Comparison of ENCODE assay signal across 25 mouse cellular contexts in genomic region chr14:78533701-78534100, GRCm38 (mm10). TPM values are rescaled to one million over a fixed set of nuclear protein-coding genes. Genes with fewer than 3 reads are reported as not detected.
A peak's percentile ranks its signal among the peaks of the same experiment; 100 is the strongest.
DNase-seq lines count a peak whose midpoint lies in the region; ATAC-seq and TF ChIP-seq lines count a peak whose summit lies in the region.
"Had no signal": no experiment of that assay in that cellular context is flagged by ENCODE, and none has a peak within 500 bp of the region (broad histone marks: within the 10 kb centered on the region; RNA-seq: fewer than 3 reads in every experiment).

No protein-coding gene starts in this region.

- peak overlapping the region; percentile 22; the same call in 1 of the 2 replicates for H3K4me3 ChIP-seq in layer of hippocampus, adult 2 months
- no peak overlapping the region for H3K4me3 ChIP-seq in lung, embryonic 15.5 days
- no peak overlapping the region for H3K4me3 ChIP-seq in neural tube, embryonic 13.5 days
- H3K4me3 ChIP-seq in neural tube, embryonic 15.5 days (replicated peaks), result no peak overlapping the region
- no peak overlapping the region for H3K4me3 ChIP-seq in midbrain, embryonic 15.5 days
- H3K4me3 ChIP-seq: embryonic facial prominence, embryonic 12.5 days; embryonic facial prominence, embryonic 15.5 days; heart, adult 2 months; heart, embryonic 10.5 days; hindbrain, embryonic 12.5 days; hindbrain, embryonic 15.5 days had no signal

- WGBS in lung, embryonic 15.5 days, result 47% methylated on average over 3 of the region's 3 CpGs
- WGBS in neural tube, embryonic 13.5 days, result 89% methylated on average over 3 of the region's 3 CpGs
- WGBS in neural tube, embryonic 15.5 days, result 89% methylated on average over 3 of the region's 3 CpGs
- WGBS in midbrain, embryonic 15.5 days, result 95% methylated on average over 3 of the region's 3 CpGs

- H3K27ac ChIP-seq in layer of hippocampus, adult 2 months, result no peak overlapping the region; the same call in 1 of the 2 replicates
- H3K27ac ChIP-seq in lung, embryonic 15.5 days, result no peak overlapping the region
- H3K27ac ChIP-seq in neural tube, embryonic 13.5 days (replicated peaks), result no peak overlapping the region
- no peak overlapping the region for H3K27ac ChIP-seq in neural tube, embryonic 15.5 days (replicated peaks)
- H3K27ac ChIP-seq in midbrain, embryonic 15.5 days, result no peak overlapping the region
- H3K27ac ChIP-seq: embryonic facial prominence, embryonic 12.5 days; embryonic facial prominence, embryonic 15.5 days; heart, adult 2 months; heart, embryonic 10.5 days; hindbrain, embryonic 12.5 days; hindbrain, embryonic 15.5 days had no signal

- H3K9ac ChIP-seq in lung, embryonic 15.5 days, result no peak overlapping the region
- 0 out of 2 replicates have a peak overlapping the region, but pooled peaks have one; percentile 26 for H3K9ac ChIP-seq in neural tube, embryonic 13.5 days
- H3K9ac ChIP-seq in neural tube, embryonic 15.5 days (replicated peaks), result no peak overlapping the region
- H3K9ac ChIP-seq in midbrain, embryonic 15.5 days, result no peak overlapping the region
- H3K9ac ChIP-seq: embryonic facial prominence, embryonic 12.5 days; embryonic facial prominence, embryonic 15.5 days; hindbrain, embryonic 12.5 days; hindbrain, embryonic 15.5 days had no signal

- peaks cover 49% of the 10 kb centered on the region for H3K4me1 ChIP-seq in lung, embryonic 15.5 days
- H3K4me1 ChIP-seq in neural tube, embryonic 13.5 days (replicated peaks), result peaks cover 69% of the 10 kb centered on the region
- peaks cover 59% of the 10 kb centered on the region for H3K4me1 ChIP-seq in neural tube, embryonic 15.5 days
- H3K4me1 ChIP-seq in midbrain, embryonic 15.5 days, result peaks cover 41% of the 10 kb centered on the region

- 0 out of 2 replicates have a peak overlapping the region, but pooled peaks have one; percentile 5 for H3K4me2 ChIP-seq in lung, embryonic 15.5 days
- 0 out of 2 replicates have a peak overlapping the region, but pooled peaks have one; percentile 7 for H3K4me2 ChIP-seq in neural tube, embryonic 13.5 days
- H3K4me2 ChIP-seq in neural tube, embryonic 15.5 days, result no peak overlapping the region; the same call in 1 of the 2 replicates
- H3K4me2 ChIP-seq in midbrain, embryonic 15.5 days, result 0 out of 2 replicates have a peak overlapping the region, but pooled peaks have one; percentile 4
- H3K4me2 ChIP-seq: embryonic facial prominence, embryonic 12.5 days; embryonic facial prominence, embryonic 15.5 days; hindbrain, embryonic 12.5 days; hindbrain, embryonic 15.5 days had no signal

- TF ChIP-seq CTCF in layer of hippocampus, adult 2 months (conservative IDR thresholded peaks at IDR 0.05), result no peak

- H3K36me3 ChIP-seq in lung, embryonic 15.5 days, result no peaks in the 10 kb centered on the region
- H3K36me3 ChIP-seq in neural tube, embryonic 13.5 days, result no peaks in the 10 kb centered on the region
- no peaks in the 10 kb centered on the region for H3K36me3 ChIP-seq in neural tube, embryonic 15.5 days
- H3K36me3 ChIP-seq in midbrain, embryonic 15.5 days (replicated peaks), result no peaks in the 10 kb centered on the region
- H3K36me3 ChIP-seq: embryonic facial prominence, embryonic 12.5 days; embryonic facial prominence, embryonic 15.5 days; G1E; heart, embryonic 10.5 days; hindbrain, embryonic 12.5 days; hindbrain, embryonic 15.5 days had no signal

- DNase-seq in layer of hippocampus, adult 2 months (ENCODE audit: low spot score in 2 of 2), result no peak
- no peak for DNase-seq in layer of hippocampus, postnatal 10 days (ENCODE audit: low spot score in 2 of 2)
- no peak for DNase-seq in lung, postnatal 4 days
- DNase-seq in cerebellum, postnatal 14 days, result no peak
- DNase-seq: adrenal gland, postnatal 10 days; adrenal gland, postnatal 36 days; B cell, adult 2 months; cerebellum, adult 18-20 months; cerebellum, adult 9-10 months; cerebellum, postnatal 25 days; gastrocnemius, postnatal 25 days; heart, adult 2 months had no signal

- H3K9me3 ChIP-seq in lung, embryonic 15.5 days, result no peaks in the 10 kb centered on the region
- no peaks in the 10 kb centered on the region for H3K9me3 ChIP-seq in neural tube, embryonic 13.5 days
- H3K9me3 ChIP-seq in neural tube, embryonic 15.5 days (replicated peaks), result no peaks in the 10 kb centered on the region
- no peaks in the 10 kb centered on the region for H3K9me3 ChIP-seq in midbrain, embryonic 15.5 days
- H3K9me3 ChIP-seq: embryonic facial prominence, embryonic 12.5 days; embryonic facial prominence, embryonic 15.5 days; heart, embryonic 10.5 days; hindbrain, embryonic 12.5 days; hindbrain, embryonic 15.5 days had no signal

- H3K27me3 ChIP-seq in lung, embryonic 15.5 days, result no peaks in the 10 kb centered on the region
- no peaks in the 10 kb centered on the region for H3K27me3 ChIP-seq in neural tube, embryonic 13.5 days
- H3K27me3 ChIP-seq in neural tube, embryonic 15.5 days (replicated peaks), result no peaks in the 10 kb centered on the region
- H3K27me3 ChIP-seq in midbrain, embryonic 15.5 days (replicated peaks), result no peaks in the 10 kb centered on the region
- H3K27me3 ChIP-seq: CH12.LX; embryonic facial prominence, embryonic 12.5 days; embryonic facial prominence, embryonic 15.5 days; hindbrain, embryonic 12.5 days; hindbrain, embryonic 15.5 days; Patski had no signal

- ATAC-seq in lung, embryonic 15.5 days (ENCODE audit: borderline replicate concordance, extremely low read depth, low FRiP score, low TSS enrichment), result no peak
- no peak for ATAC-seq in neural tube, embryonic 13.5 days (ENCODE audit: low read depth)
- no peak for ATAC-seq in neural tube, embryonic 15.5 days (ENCODE audit: low FRiP score)
- no peak for ATAC-seq in midbrain, embryonic 15.5 days (replicated peaks)
- ATAC-seq: forebrain, embryonic 14.5 days; Patski had no signal

RNA-seq across cellular contexts. Expression of gene Akap11, which starts 2.9 kb away (rescaled TPM):
- total RNA-seq in layer of hippocampus, adult 2 months (2021), result 100 to 1,000 TPM; 194 to 196 TPM
- 100 to 1,000 TPM; 155 to 162 TPM for total RNA-seq in layer of hippocampus, postnatal 10 days (2021)
- polyA plus RNA-seq in lung, embryonic 15.5 days (2015; fragmentation: Nextera tagmentation; extraction: Ambion mirVana), result 20.0 and 20.7 TPM in 2 replicates
- polyA plus RNA-seq in neural tube, embryonic 13.5 days (2015; fragmentation: Nextera tagmentation; extraction: Ambion mirVana), result 32.1 and 38.2 TPM in 2 replicates
- polyA plus RNA-seq in neural tube, embryonic 15.5 days (2015; fragmentation: Nextera tagmentation; extraction: Ambion mirVana), result 31.5 and 32.4 TPM in 2 replicates
- 38.8 and 43.5 TPM in 2 replicates for polyA plus RNA-seq in midbrain, embryonic 15.5 days (2015; fragmentation: Nextera tagmentation; extraction: Ambion mirVana)
